In the genomic region with DNA sequence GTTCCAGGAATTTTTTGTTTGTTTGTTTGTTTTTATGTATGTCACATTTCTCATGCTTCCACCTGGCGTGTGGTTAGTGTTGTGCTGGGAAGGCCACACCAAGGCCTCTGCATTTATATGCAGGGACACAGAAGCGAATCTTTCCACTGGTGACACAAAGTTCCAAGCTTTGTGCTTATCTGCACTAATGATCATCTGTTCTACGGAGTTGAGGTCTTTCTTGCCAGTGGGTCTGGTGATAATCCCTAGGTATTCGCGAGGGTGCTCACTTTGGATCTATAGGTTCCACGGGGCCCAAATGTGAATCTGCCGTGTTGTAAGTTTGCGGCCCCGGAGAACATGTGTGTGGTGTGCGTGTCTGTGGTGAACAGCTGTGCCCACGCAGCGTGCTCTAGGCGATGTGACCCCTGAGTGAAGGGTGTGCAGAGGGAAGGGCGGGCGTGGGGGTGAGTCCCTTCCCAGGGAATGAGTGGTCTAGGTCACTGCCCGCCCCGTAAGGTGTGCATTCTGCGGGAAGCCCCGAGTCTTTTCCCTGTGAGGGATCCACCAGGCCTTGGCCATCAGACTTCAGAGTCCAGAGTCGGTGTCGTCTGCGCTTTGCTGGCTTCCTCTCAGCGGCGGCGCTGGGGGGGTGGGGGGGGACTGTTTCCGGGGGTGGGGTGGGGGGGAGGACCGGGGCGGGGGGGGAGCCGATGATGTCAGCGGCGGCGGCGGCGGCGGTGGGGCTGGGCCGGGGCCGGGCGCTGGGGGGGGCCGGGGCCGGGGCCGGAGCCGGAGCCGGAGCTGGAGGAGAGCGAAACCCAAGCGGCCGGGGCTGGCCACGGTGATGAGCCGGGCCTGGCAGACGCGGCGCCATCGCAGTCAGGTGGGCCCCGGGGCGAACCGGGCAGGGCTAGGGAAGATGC, we compare ENCODE assay signal across 1 mouse cellular context.
TF ChIP-seq lines count a peak whose summit lies in the region.

Gene Zbtb4, plus strand, starts transcription at position 692 of the 905 bp plus-strand sequence.

TF ChIP-seq in CH12.LX, 34 proteins besides CTCF, POLR2A, EP300 and RAD21:
- no peak for TF ChIP-seq GABPA (IDR thresholded peaks at IDR 0.05; ENCODE audit: insufficient replicate concordance, low read depth, low read length)
- TF ChIP-seq E2F4 (IDR thresholded peaks at IDR 0.05; ENCODE audit: insufficient replicate concordance, low read depth, low read length): no peak
- TF ChIP-seq USF2 (conservative IDR thresholded peaks at IDR 0.05; ENCODE audit: low read depth, low read length): no peak
- TF ChIP-seq JUN (IDR thresholded peaks at IDR 0.05; ENCODE audit: insufficient read depth, low read depth, low read length): no peak
- TF ChIP-seq ZNF384 (IDR thresholded peaks at IDR 0.05; ENCODE audit: low read depth, low read length): no peak
- TF ChIP-seq MAZ (IDR thresholded peaks at IDR 0.05; ENCODE audit: low read depth, low read length): no peak
- TF ChIP-seq ETS1 (conservative IDR thresholded peaks at IDR 0.05; ENCODE audit: low read depth, low read length): no peak
- TF ChIP-seq UBTF (IDR thresholded peaks at IDR 0.05; ENCODE audit: low read depth, low read length): peak; percentile 60; the same call in 1 of the 2 replicates
